Mouse (Mus musculus): ENCODE results near the gene Cpm. TPM values are rescaled to one million over a fixed set of nuclear protein-coding genes. Genes with fewer than 3 reads are reported as not detected.

Gene Cpm
- polyA plus RNA-seq, 1 experiment from 2014 or later, result 5.2 TPM

DNA sequence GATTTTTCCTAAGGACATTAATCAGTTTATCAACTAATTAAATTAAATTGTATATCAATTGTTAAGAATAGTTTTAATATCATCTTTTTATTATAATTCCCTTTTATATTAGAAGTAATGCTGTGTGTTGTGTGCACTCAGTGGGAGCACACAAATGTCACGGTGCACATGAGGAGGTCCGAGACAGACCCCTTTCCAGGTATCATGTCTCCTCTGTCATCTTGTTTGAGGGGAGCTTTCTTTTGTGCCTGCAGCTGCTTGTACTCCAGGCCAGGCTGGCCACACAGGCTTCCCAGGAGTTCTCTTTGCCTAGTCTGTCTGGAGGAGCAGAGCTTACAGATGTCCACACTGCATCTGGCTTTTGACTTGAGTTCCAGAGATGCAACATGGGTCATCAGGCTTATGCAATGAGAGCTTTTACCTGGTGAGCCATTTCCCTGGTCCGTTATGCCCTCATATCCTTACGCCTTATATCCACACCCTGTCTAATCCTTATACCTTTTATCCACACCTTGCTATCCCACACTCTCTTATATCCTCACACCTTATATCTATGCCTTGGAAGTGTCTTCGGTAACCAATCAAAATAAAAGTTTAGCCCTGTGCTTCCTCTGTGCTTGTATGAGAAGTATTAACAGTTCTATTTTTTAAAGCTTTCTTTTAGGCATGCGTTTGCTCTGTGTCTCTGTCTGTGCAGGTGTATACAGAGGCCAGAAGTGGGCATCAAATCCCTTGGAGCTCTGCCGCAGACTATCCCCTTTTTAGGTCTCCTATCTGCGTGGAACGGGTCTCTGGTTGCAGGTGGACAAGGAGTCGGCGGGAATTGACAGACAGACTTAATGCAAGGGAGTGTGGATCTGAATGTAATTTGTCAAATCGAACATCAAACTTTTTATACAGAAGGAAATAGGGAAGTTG lies 7.4 kb upstream of the Cpm start:
- H3K9me3 ChIP-seq, result no peaks in the 10 kb centered on the region
- no peaks in the 10 kb centered on the region for H3K4me1 ChIP-seq
- H3K36me3 ChIP-seq (replicated peaks), result no peaks in the 10 kb centered on the region
- 95% methylated on average over 12 of the region's 12 CpGs for WGBS
- ATAC-seq (ENCODE audit: low FRiP score), result no peak
- H3K4me2 ChIP-seq, result no peak overlapping the region
- no peak overlapping the region for H3K9ac ChIP-seq
- H3K27ac ChIP-seq, result no peak overlapping the region
- H3K27me3 ChIP-seq, result peaks cover 1% of the 10 kb centered on the region
- no peak overlapping the region for H3K4me3 ChIP-seq (replicated peaks)

DNA sequence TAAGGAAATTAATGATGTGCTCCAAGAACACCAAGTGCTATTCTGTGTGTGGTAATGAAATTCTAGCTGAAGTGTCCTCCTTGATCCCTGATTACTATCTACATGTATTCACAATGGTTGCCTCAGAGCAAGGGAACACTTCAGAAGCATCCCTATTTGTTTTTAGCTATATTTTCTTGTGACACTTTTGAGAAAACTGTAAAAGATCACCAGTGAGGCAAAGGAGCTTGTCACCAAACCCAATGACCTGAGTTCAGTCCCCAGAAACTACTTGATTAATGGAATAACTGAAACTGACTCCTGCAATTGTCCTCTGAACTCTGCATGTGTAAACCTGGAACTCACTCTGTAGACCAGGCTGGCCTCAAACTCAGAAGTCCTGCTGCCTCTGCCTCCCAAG lies 5.9 kb upstream of the Cpm start:
- Histone ChIP-seq H3K9me3 (no peaks in the 10 kb centered on the region), H3K36me3 (replicated peaks) (no peaks in the 10 kb centered on the region), H3K9ac (no peak overlapping the region), H3K4me3 (replicated peaks) (no peak overlapping the region), H3K4me1 (peaks cover 2% of the 10 kb centered on the region; the same call in 1 of the 2 replicates), H3K4me2 (no peak overlapping the region), H3K27me3 (peaks cover 16% of the 10 kb centered on the region), H3K27ac (no peak overlapping the region)
- no peak for ATAC-seq (ENCODE audit: low FRiP score)

DNA sequence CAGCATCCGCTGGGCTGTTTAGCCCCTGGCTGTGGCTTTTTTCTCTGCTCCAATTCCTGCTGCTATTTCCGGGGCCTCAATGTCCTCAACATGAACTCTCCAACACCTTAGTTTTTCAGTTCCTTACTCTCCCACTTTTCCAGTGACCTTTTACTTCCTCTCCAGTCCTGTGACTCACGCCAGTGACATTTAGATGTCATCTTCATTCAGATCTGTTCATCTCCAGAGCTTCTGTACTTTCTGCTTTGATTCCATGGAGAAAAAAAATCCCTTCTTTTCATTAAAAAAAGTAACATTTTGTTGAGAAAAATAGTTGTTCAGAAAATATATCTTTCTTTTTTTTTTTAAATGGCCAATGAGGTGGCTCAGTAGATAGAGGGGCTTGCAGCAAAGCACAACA lies 5.1 kb upstream of the Cpm start:
- WGBS, result 59% methylated on average over 3 of the region's 3 CpGs
- Histone ChIP-seq H3K36me3 (replicated peaks) (no peaks in the 10 kb centered on the region), H3K27me3 (peaks cover 25% of the 10 kb centered on the region), H3K4me2 (no peak overlapping the region), H3K4me1 (peaks cover 10% of the 10 kb centered on the region), H3K4me3 (replicated peaks) (no peak overlapping the region), H3K9me3 (no peaks in the 10 kb centered on the region), H3K9ac (no peak overlapping the region), H3K27ac (no peak overlapping the region)
- ATAC-seq (ENCODE audit: low FRiP score), result no peak

DNA sequence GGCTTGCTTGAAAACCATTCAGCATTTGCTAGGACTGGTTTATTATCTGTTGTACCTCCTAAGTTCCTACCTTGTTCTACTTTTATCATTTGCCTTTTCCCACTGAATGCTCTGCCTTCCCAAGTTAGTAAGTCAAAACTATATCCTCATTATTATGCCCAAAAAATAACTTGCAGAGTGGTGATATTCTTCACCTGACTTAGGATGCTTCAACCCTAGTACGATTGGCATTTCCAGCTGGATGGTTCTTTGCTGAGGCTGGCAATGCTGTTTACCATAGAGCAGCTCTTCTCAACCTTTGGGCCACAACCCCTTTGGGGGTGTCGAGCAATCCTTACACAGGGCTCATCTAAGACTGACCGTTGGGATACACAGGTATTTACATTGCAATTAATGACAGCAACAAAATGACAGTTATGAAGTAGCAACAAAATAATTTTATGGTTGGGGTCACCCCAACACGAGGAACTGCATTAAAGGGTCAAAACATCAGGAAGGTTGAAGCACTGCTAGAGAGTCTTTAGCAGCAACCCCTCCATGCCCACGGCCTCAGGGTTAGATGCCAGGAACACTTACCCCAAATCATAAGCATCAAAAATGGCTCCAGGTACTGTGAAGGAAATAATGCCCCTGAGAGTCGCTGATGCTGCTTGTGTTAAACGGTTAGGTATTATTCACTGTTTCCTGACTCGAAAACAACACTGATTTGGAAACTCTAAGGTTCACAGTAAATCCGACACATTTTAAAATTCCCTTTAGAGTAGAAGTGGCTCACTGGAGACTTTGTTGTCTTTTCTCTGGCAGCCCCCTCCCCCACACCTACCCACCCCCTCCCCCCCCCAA lies 4.4 kb upstream of the Cpm start:
- Histone ChIP-seq H3K27me3 (peaks cover 31% of the 10 kb centered on the region), H3K9me3 (no peaks in the 10 kb centered on the region), H3K4me2 (no peak overlapping the region), H3K36me3 (replicated peaks) (no peaks in the 10 kb centered on the region), H3K9ac (no peak overlapping the region), H3K27ac (no peak overlapping the region), H3K4me1 (peaks cover 17% of the 10 kb centered on the region), H3K4me3 (replicated peaks) (no peak overlapping the region)
- ATAC-seq (ENCODE audit: low FRiP score), result no peak
- WGBS, result 80% methylated on average over 9 of the region's 9 CpGs

DNA sequence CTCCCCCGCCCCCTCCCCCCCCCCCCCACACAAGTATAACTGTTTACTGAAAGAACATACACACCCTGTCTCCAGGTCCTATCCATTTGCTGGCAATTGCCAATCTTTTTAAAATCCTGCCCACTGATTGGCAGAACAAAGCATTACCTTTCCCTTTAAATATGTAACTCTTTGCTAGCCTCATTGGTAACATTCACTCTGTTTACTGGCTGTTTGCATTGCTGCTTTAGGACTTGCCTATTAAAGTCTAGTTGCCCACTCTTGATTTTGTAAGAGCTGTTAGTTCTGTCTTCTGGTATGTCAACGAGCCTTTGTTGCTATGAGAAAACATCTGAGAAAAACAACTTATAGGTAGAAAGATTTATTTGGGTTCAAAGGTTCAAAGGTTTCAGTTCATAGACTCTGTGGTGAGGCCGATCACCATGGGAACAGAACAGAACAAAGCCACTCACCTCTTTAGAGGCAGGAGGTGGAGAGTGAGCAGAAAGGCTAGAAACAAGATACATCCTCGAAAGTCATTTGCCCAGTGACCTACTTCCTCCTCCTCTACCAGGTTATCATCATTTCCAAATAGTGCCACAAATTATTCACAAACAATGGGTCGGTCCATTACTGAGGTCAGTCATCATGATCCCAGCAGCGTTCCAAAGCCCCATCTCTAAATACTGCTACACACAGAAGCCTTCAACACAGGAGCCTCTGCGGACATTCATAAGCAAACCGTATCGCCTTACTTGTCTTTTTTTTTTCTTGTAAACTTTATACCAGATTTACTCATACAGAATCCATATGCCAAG lies 3.6 kb upstream of the Cpm start:
- WGBS, result 66% methylated on average over 8 of the region's 9 CpGs
- no peaks in the 10 kb centered on the region for H3K36me3 ChIP-seq (replicated peaks)
- ATAC-seq (ENCODE audit: low FRiP score), result no peak
- H3K27ac ChIP-seq, result no peak overlapping the region
- H3K4me3 ChIP-seq (replicated peaks), result no peak overlapping the region
- H3K4me2 ChIP-seq, result no peak overlapping the region
- H3K4me1 ChIP-seq, result peaks cover 17% of the 10 kb centered on the region
- peaks cover 39% of the 10 kb centered on the region for H3K27me3 ChIP-seq
- no peak overlapping the region for H3K9ac ChIP-seq
- no peaks in the 10 kb centered on the region for H3K9me3 ChIP-seq

DNA sequence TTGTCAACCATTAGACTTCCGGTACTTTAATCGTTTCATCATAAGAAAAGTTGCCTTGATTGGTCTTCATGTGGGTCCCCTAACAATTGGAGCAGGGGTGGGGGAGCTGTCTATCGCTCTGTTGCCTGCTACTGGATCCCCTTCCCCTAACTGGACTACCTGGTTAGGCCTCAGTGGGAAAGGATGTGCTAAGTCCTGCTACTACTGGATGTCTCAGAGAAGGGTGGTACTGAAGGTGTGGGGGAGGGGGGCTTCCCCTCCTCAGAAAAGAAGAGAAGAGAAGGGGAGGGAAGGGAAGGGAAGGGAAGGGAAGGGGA lies 3.0 kb upstream of the Cpm start:
- Histone ChIP-seq H3K4me1 (peaks cover 17% of the 10 kb centered on the region), H3K9ac (no peak overlapping the region), H3K36me3 (replicated peaks) (no peaks in the 10 kb centered on the region), H3K27me3 (peaks cover 43% of the 10 kb centered on the region), H3K9me3 (no peaks in the 10 kb centered on the region), H3K4me2 (no peak overlapping the region), H3K4me3 (replicated peaks) (no peak overlapping the region), H3K27ac (no peak overlapping the region)
- WGBS, result 90% methylated on average over 3 of the region's 3 CpGs
- ATAC-seq (ENCODE audit: low FRiP score), result no peak

DNA sequence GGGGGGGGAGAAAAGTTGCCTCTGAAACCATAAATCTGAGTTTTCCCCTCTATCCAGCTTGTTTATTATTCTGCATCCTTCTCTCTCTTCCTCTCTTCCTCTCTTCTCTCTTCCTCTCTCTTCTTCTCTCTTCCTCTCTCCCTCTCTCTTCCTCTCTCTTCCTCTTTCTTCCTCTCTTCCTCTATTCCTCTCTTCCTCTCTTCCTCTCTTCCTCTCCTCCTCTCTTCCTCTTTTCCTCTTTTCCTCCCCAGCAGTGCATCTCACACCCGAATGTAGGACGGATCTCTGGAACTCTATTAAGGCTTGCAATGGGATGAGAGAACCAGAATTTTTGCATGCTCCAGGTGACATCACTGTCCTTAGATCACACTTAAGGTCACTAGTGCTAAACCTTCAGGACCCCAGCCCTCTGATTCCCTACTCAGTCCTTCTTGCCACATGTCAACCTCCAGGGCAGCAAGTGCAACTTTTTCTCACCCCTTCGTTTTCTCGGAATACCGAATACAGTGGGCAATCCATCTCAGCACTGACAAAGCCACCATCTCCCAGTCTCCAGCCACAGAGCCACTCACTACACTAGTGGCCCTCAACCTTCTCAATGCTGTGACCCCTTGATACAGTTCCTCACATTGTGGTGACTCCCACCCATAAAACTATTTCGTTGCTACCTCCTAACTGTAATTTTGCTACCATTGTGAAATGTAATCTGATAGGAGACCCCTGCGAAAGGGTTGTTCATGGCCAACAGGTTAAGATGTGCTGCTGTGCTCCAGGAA lies 2.3 kb upstream of the Cpm start:
- Histone ChIP-seq H3K27me3 (peaks cover 51% of the 10 kb centered on the region), H3K4me3 (replicated peaks) (no peak overlapping the region), H3K27ac (no peak overlapping the region), H3K9ac (no peak overlapping the region), H3K9me3 (no peaks in the 10 kb centered on the region), H3K4me2 (no peak overlapping the region), H3K4me1 (peaks cover 17% of the 10 kb centered on the region), H3K36me3 (replicated peaks) (no peaks in the 10 kb centered on the region)
- WGBS, result 83% methylated on average over 7 of the region's 7 CpGs
- ATAC-seq (ENCODE audit: low FRiP score), result no peak

DNA sequence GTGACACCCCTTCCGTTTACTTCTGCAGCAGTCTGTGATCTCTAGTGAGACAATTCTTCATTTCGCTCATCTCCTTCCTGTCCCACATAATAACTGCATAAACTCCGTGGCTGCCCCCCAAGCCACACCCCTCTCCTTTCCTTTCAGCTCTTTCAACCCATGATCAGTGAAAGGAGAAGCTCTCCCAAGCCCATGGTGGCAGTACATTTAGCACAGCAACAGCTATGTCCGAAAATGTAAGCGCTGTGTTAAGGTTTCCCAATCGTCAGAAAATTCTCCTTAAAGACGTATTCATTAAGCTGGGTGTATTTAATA lies 1.7 kb upstream of the Cpm start:
- Histone ChIP-seq H3K27me3 (peaks cover 52% of the 10 kb centered on the region), H3K9me3 (no peaks in the 10 kb centered on the region), H3K9ac (no peak overlapping the region), H3K4me2 (no peak overlapping the region), H3K4me3 (replicated peaks) (no peak overlapping the region), H3K36me3 (replicated peaks) (no peaks in the 10 kb centered on the region), H3K4me1 (peaks cover 17% of the 10 kb centered on the region), H3K27ac (no peak overlapping the region)
- WGBS, result 59% methylated on average over 7 of the region's 7 CpGs
- ATAC-seq (ENCODE audit: low FRiP score), result no peak

DNA sequence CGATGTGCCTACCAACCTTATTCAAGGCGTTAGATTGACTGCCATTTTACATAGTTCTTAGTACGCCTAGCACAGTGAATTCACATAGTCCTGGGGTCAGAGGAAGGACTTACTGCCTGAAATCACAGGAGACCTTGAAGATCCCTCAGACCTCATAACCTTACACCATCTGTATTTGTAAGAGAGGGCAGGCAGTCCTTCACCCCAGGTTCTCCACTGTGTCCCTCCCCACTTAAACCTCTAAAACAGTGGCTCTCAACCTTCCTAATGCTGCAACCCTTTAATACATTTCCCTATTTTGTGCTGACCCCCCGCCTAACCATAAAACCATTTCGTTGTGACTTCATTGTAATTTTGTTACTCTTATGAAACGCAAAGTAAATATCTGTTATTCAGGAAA lies 1.4 kb upstream of the Cpm start:
- Histone ChIP-seq H3K9me3 (no peaks in the 10 kb centered on the region), H3K36me3 (replicated peaks) (no peaks in the 10 kb centered on the region), H3K9ac (no peak overlapping the region), H3K4me3 (replicated peaks) (no peak overlapping the region), H3K27ac (no peak overlapping the region), H3K4me1 (peaks cover 17% of the 10 kb centered on the region), H3K4me2 (0 out of 2 replicates have a peak overlapping the region, but pooled peaks have one; percentile 93), H3K27me3 (peaks cover 52% of the 10 kb centered on the region)
- no peak for ATAC-seq (ENCODE audit: low FRiP score)
- WGBS, result 51% methylated on average over 6 of the region's 6 CpGs

DNA sequence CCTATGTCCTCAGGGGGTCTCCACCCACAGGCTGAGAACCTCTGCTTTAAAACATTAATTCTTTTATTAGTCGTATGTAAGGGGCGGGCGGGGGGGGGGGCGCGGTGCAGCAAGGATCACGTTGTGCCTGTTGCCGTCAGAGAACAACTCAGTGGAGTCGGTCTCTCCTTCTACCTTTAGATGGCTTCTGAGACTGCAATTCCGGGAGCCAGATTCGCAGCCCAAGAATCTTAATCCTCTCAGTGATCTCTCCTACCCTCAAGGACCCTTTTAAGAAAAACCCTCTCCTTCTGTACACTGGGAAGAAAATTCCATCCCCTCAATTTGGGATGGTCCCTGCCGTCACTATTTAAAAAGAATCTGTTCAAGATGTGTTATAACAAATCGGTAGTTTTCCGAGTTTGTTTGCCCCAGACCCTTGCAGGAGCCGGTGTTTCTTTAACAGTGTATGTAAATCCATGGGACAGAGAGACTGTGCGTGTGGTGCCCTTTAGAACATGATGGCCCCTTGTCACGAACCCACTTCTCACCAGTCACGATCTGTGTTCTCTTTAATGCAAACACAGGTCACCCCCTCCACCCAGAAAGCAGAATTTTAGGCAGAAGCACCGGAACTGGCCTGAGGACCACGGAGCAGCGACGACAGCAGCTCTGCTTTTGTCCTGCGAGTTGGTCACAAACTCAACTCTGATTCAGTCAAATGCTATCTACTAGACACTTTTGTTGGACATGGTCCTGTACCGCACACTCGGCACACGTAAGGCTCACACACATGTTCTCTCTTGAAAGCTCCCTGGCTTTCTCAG lies 734 bp upstream of the Cpm start:
- WGBS, result under 1% methylated on average over 25 of the region's 25 CpGs
- peak overlapping the region; percentile 48; the same call in 1 of the 2 replicates for H3K9ac ChIP-seq
- no peak; the same call in 1 of the 2 replicates for ATAC-seq (ENCODE audit: low FRiP score)
- H3K9me3 ChIP-seq, result no peaks in the 10 kb centered on the region
- H3K36me3 ChIP-seq (replicated peaks), result no peaks in the 10 kb centered on the region
- peaks cover 17% of the 10 kb centered on the region for H3K4me1 ChIP-seq
- peak overlapping the region; percentile 93 for H3K4me2 ChIP-seq
- no peak overlapping the region for H3K27ac ChIP-seq
- peak overlapping the region; percentile 60 for H3K4me3 ChIP-seq (replicated peaks)
- H3K27me3 ChIP-seq, result peaks cover 52% of the 10 kb centered on the region

DNA sequence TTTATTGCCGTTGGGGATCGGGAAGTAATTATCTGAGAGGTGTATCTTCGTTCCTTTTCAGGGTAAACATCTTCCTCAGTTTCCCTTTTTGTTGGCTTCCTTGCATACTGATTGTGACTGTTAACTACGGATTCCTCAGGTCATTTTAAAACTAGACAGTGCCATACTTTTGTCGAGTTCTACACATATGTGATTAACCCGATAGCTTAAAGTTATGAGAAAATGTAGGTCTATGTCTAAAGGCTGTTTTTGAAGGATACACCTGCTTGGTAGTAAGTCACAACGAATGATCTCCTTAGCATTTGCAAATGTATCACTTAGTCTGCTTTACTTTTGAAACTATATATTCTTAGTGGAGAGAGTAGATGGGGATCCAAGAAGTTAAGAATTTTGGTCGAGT lies 876 bp downstream of the Cpm start:
- Histone ChIP-seq H3K9me3 (no peaks in the 10 kb centered on the region), H3K4me2 (no peak overlapping the region; the same call in 1 of the 2 replicates), H3K4me1 (peaks cover 17% of the 10 kb centered on the region), H3K27ac (no peak overlapping the region), H3K27me3 (peaks cover 52% of the 10 kb centered on the region), H3K9ac (no peak overlapping the region), H3K36me3 (replicated peaks) (no peaks in the 10 kb centered on the region), H3K4me3 (replicated peaks) (no peak overlapping the region)
- ATAC-seq (ENCODE audit: low FRiP score), result no peak
- WGBS, result 33% methylated on average over 8 of the region's 8 CpGs

All from forebrain, embryonic 12.5 days (tissue).